Mouse (Mus musculus) inflammation-experienced regulatory T-cells, adult 6 months (primary cell): ENCODE results near the gene Ankrd13d. TPM values are rescaled to one million over a fixed set of nuclear protein-coding genes. Genes with fewer than 3 reads are reported as not detected.

ENCODE experiments used
- ATAC-seq: one replicate; pipeline ENCODE4 v1.8.0; 2017
- polyA plus RNA-seq, 3 experiments: library from polyadenylated mRNA; unstranded; fragments of 100-300 nt; shearing (Covaris generic); gene quantifications; one replicate each; pipeline ENCODE4 v1.2.1; 2017

Ankrd13d gene
- polyA plus RNA-seq, 3 experiments from 2014 or later: 0.87 to 3.0 (median 2.3) TPM

DNA sequence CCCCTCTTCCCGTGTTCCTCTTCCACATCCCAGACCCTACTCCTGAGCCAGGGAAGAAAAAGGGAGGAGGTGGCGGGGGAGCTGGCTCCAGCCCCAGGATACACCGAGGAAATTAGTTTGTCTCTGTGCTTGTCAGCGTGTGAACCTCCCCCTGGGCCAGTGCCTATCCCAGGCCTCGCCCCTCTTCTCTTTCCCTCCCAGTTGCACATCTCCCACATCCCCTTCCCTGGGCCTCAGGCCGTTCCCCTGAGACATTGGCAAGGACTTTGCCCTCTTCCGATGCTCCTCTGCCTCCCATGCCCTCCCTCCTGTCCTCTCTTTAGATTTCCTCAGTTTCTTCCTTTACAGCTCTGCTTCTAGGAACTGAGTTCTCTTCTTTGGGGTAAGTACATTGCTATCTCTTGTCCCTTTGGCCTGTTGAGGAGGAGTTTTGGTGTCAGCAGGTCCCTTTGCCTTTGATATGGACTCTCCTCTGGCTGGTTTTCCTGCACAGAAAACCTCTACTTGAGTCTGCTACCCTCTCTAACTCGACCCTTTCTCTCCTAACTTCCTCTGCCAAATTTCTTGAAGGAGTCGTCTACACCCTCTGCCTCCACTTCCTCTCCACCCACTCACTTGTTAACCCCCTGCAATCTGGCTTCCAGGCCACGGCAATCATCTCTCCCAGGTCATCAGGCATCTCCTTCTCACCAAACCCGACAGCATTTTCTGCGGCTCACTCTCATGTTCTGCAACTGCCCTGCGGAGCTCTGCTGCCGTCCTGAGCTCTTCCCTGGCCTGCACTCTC is 61.8 kb downstream of the Ankrd13d start:
- ATAC-seq: peak; percentile 38

DNA sequence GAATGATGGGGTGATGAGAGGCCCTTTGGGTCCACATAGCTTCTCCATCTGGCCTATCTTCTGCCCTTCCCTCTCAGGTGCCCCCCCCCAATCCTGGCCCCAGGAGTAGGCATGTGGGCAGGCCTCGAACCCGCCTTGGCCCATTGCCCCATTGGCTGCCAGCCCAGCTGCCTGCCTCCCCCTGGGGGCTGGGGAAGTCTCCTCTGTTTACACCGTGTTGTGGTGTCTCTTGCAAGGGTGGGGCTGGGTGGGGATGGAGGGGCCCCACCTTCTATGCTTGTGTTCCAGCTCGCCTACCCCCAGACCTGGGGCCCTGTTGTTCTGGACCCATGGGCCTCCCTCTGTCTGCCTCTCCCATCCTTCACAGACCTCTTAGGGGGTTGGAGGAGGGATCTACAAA is 62.5 kb downstream of the Ankrd13d start:
- no peak for ATAC-seq

Other genes starting within 250 kb of the Ankrd13d start
- gene Gstp1, start 245.2 kb downstream of the Ankrd13d start, polyA plus RNA-seq: 100 to 1,000 TPM; 417 to 553 (median 508) TPM
- 10 to 100 TPM in 1 of 3 experiments, 1 to 10 TPM in 1, under 1 TPM in 1; 0.72 to 12.0 (median 5.0) TPM for gene Gstp2, start 237.1 kb downstream of the Ankrd13d start, polyA plus RNA-seq
- 100 to 1,000 TPM; 178 to 293 (median 197) TPM for gene Gstp3, start 223.6 kb downstream of the Ankrd13d start, polyA plus RNA-seq
- not detected for gene Cabp2, start 201.6 kb downstream of the Ankrd13d start, polyA plus RNA-seq
- 100 to 1,000 TPM; 329 to 406 (median 406) TPM for gene Cdk2ap2, start 186.0 kb downstream of the Ankrd13d start, polyA plus RNA-seq
- gene Pitpnm1, start 183.1 kb downstream of the Ankrd13d start, polyA plus RNA-seq: 100 to 1,000 TPM in 1 of 3 experiments, 10 to 100 TPM in 2; 80.6 to 147 (median 88.8) TPM
- gene Aip, start 157.3 kb downstream of the Ankrd13d start, polyA plus RNA-seq: 100 to 1,000 TPM; 171 to 228 (median 197) TPM
- under 1 TPM in 1 of 3 experiments, not detected in 2; 0.22 TPM for gene Gpr152, start 143.3 kb downstream of the Ankrd13d start, polyA plus RNA-seq
- gene Cabp4, start 139.1 kb downstream of the Ankrd13d start, polyA plus RNA-seq: 1 to 10 TPM in 1 of 3 experiments, under 1 TPM in 2; 0.91 to 1.1 (median 0.97) TPM
- 100 to 1,000 TPM; 228 to 269 (median 241) TPM for gene Coro1b, start 134.5 kb downstream of the Ankrd13d start, polyA plus RNA-seq
- gene Ptprcap, start 129.5 kb downstream of the Ankrd13d start, polyA plus RNA-seq: 100 to 1,000 TPM; 802 to 889 (median 855) TPM
- gene Rps6kb2, start 119.8 kb downstream of the Ankrd13d start, polyA plus RNA-seq: 10 to 100 TPM; 26.3 to 35.3 (median 30.1) TPM
- gene Carns1, start 107.7 kb downstream of the Ankrd13d start, polyA plus RNA-seq: 10 to 100 TPM in 2 of 3 experiments, 1 to 10 TPM in 1; 5.2 to 12.9 (median 11.9) TPM
- gene Tbc1d10c, start 91.9 kb downstream of the Ankrd13d start, polyA plus RNA-seq: 100 to 1,000 TPM; 608 to 658 (median 621) TPM
- 1,000 to 10,000 TPM in 1 of 3 experiments, 100 to 1,000 TPM in 2; 808 to 1,210 (median 823) TPM for gene Ppp1ca, start 91.1 kb downstream of the Ankrd13d start, polyA plus RNA-seq
- gene Rad9a, start 81.5 kb downstream of the Ankrd13d start, polyA plus RNA-seq: 10 to 100 TPM; 43.6 to 63.0 (median 59.1) TPM
- gene Clcf1, start 68.9 kb downstream of the Ankrd13d start, polyA plus RNA-seq: 10 to 100 TPM; 13.4 to 51.6 (median 33.9) TPM
- not detected for gene AC109138.7, start 68.8 kb downstream of the Ankrd13d start, polyA plus RNA-seq
- gene Pold4, start 51.2 kb downstream of the Ankrd13d start, polyA plus RNA-seq: 100 to 1,000 TPM in 2 of 3 experiments, 10 to 100 TPM in 1; 96.4 to 134 (median 118) TPM
- gene Ssh3, start 14.0 kb downstream of the Ankrd13d start, polyA plus RNA-seq: 10 to 100 TPM in 2 of 3 experiments, 1 to 10 TPM in 1; 9.6 to 14.5 (median 13.6) TPM
- 10 to 100 TPM; 81.3 to 90.8 (median 85.9) TPM for gene Grk2, start 23.1 kb upstream of the Ankrd13d start, polyA plus RNA-seq
- 10 to 100 TPM; 67.5 to 97.8 (median 86.3) TPM for gene Kdm2a, start 115.1 kb upstream of the Ankrd13d start, polyA plus RNA-seq
- 1 to 10 TPM in 2 of 3 experiments, under 1 TPM in 1; 0.75 to 2.5 (median 2.4) TPM for gene Rhod, start 156.3 kb upstream of the Ankrd13d start, polyA plus RNA-seq
- under 1 TPM in 1 of 3 experiments, not detected in 2; 0.20 TPM for gene Syt12, start 194.3 kb upstream of the Ankrd13d start, polyA plus RNA-seq
- not detected for gene 2010003K11Rik, start 215.4 kb upstream of the Ankrd13d start, polyA plus RNA-seq
- 1 to 10 TPM in 1 of 3 experiments, under 1 TPM in 2; 0.67 to 1.3 (median 0.69) TPM for gene Pcx, start 227.3 kb upstream of the Ankrd13d start, polyA plus RNA-seq